Mouse (Mus musculus) G1E (cell line): Measurements from ENCODE around the gene Efna3.

ENCODE experiments used
- CTCF ChIP-seq: IDR thresholded peaks from 2 replicates; pipeline ENCODE4 v1.5.1; 2012; ENCODE audit warnings: low read depth, low read length, inconsistent platforms, mixed read lengths
- GATA1 ChIP-seq: IDR thresholded peaks from 2 replicates; pipeline ENCODE4 v1.6.1; 2012; ENCODE audit warnings: borderline replicate concordance, low read length, inconsistent platforms, mixed read lengths
- TAL1 ChIP-seq: conservative IDR thresholded peaks from 2 replicates; pipeline ENCODE4 v1.6.1; 2012; ENCODE audit warnings: low read depth, low read length, inconsistent platforms, mixed read lengths

DNA sequence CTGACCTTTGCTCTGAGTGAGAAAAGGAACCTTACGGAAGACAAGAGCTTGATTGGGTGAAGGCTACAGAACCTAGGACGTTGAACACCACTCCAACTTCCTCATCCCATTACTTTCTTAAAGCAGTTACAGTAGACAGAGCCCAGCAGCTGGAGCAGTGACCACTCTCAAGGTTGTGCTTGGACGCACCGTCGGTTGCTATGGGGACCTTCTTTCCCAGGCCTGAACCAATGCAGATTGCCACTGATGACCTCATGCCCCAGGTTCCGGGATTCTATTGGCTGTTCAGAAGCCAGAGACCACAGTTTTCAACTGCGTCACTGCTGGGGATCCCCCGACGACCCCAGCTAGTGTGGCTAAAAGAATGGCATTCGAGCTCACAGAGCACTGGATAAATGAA is 8.2 kb upstream of the Efna3 start:
- TF ChIP-seq CTCF, result no peak
- TF ChIP-seq TAL1, result no peak
- no peak for TF ChIP-seq GATA1
